Mouse (Mus musculus) liver, postnatal 0 days (tissue): ENCODE results near the gene Cenpf.

Experiments used
- CTCF ChIP-seq: sonication (generic); IDR thresholded peaks from 2 replicates; pipeline ENCODE4 v1.5.1; 2016; ENCODE audit warnings: antibody characterized with exemption, low read depth
- EP300 ChIP-seq: IDR thresholded peaks from 2 replicates; pipeline ENCODE4 v1.6.1; 2016; ENCODE audit warnings: antibody characterized with exemption, low read depth, mild to moderate bottlenecking

DNA sequence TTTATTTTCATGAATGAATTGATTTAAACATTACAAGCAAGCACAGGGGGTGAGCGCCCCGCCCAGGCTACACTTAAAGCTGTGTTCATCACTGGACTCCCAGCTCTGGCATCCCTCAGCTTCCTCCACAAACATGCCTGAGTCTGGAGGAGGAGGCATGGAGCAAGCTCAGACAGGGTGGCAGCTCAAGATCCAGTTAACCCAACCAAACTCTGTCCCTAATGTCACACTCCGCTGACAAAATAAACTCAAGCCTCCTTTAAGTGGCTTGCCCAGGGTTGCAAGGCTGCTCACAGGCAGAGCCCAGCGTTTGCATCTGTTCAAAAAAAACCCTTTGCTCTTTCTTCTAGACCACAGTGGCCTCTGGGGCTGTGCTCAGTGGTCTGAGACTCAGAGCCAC is 38.2 kb upstream of the Cenpf start:
- TF ChIP-seq CTCF (no peak), EP300 (no peak)
